Mouse (Mus musculus): ENCODE data around the gene Krt72. TPM values are rescaled to one million over a fixed set of nuclear protein-coding genes. Genes with fewer than 3 reads are reported as not detected.

Krt72 gene
- polyA plus RNA-seq, 2 experiments, result not detected

DNA sequence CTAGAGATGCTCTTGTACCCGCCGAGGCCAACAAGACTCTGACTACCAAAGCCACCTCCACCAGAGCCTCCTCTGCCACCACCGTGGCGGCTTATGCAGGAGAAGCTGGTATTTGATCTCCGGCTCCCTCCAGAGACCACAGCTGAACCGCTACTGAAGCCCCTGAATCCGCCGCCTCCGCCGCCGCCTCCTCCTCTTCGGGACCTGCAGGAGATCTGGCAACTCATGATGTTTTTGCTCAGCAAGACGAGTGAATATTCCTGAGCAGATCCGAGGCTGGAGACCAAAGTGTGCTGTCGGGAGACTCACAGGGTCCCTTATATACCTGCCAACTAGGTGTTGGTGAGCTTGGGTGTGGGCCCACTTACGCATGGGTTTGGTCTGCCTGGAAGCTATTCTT, 31.6 kb upstream of the Krt72 start, which contains the start of gene Krt2:
Gene Krt2 (minus strand): TSS at position 295 of the 400 bp plus-strand sequence.
- TF ChIP-seq EP300 (IDR thresholded peaks at IDR 0.05; ENCODE audit: low read depth) (no peak), CTCF (IDR thresholded peaks at IDR 0.05; ENCODE audit: low read depth) (no peak)
- Histone ChIP-seq H3K4me2 (ENCODE audit: low read depth) (no peak within 1 kb of the TSS), H3K4me1 (replicated peaks; ENCODE audit: control insufficient read depth in 2 of 2, insufficient read depth in 2 of 2, low read length in 1 of 2) (no peaks in the 10 kb centered on the region), H3K4me3 (ENCODE audit: insufficient read depth in 1 of 2, low read depth in 2 of 2, low read length in 2 of 2) (no peak within 1 kb of the TSS), H3K27me3 (ENCODE audit: control insufficient read depth, insufficient read depth, low read length) (no peaks in the 10 kb centered on the region), H3K36me3 (replicated peaks; ENCODE audit: control insufficient read depth, insufficient read depth, low read depth) (no peaks in the 10 kb centered on the region), H3K27ac (no peak within 1 kb of the TSS), H3K9me3 (ENCODE audit: control insufficient read depth, low read length) (no peaks in the 10 kb centered on the region), H3K9ac (replicated peaks) (no peak within 1 kb of the TSS)
- DNase-seq (ENCODE audit: low read depth in 3 of 3, low spot score in 3 of 3) (no peak), ATAC-seq (ENCODE audit: insufficient read depth) (no peak)
- 59% methylated on average over 16 of the region's 16 CpGs for WGBS (ENCODE audit: insufficient replicate concordance)

DNA sequence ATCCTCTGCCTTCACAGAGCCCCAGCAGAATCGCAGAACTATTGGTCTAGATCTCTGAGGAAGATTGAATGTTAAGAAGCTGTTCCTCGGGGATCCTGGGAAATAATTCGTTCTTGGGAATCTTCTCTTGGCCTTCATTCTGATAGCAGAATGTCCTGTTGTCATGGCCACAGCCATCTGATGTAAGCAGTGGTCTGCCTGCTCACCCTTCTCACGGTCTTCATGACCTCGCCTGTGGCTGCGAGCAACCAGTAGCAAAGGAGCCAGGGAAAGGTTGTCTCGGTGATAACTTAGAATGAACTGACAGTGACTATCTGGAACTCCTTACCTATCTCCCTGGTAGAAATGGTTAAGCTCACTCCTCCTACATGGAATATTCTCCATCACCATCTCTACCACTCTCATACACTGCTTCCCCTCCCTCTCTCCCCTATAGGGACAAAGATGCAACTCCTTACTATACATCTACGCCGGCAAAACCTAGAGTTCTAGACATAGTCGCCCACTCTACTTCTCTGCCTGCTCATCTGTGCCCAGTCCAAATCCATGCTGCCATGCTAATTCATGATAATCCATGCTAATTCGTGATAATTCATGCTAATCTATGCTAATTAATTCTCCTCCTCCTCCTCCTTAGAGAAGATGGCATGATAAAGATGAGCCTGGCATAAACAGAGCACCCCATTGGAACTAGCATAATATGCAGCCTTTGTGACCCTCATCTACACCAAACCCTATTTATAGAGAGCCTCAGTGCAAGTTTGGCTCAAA, 17.0 kb upstream of the Krt72 start:
- H3K27ac ChIP-seq, result no peak overlapping the region
- ATAC-seq (ENCODE audit: insufficient read depth) (no peak), DNase-seq (ENCODE audit: low read depth in 3 of 3, low spot score in 3 of 3) (no peak)
- H3K9ac ChIP-seq (replicated peaks), result no peak overlapping the region
- H3K4me2 ChIP-seq (ENCODE audit: low read depth), result no peak overlapping the region
- H3K9me3 ChIP-seq (ENCODE audit: control insufficient read depth, low read length), result no peaks in the 10 kb centered on the region
- TF ChIP-seq CTCF (IDR thresholded peaks at IDR 0.05; ENCODE audit: low read depth), result no peak
- TF ChIP-seq EP300 (IDR thresholded peaks at IDR 0.05; ENCODE audit: low read depth), result no peak
- no peak overlapping the region for H3K4me3 ChIP-seq (ENCODE audit: insufficient read depth in 1 of 2, low read depth in 2 of 2, low read length in 2 of 2)
- H3K4me1 ChIP-seq (replicated peaks; ENCODE audit: control insufficient read depth in 2 of 2, insufficient read depth in 2 of 2, low read length in 1 of 2), result no peaks in the 10 kb centered on the region
- no peaks in the 10 kb centered on the region for H3K36me3 ChIP-seq (replicated peaks; ENCODE audit: control insufficient read depth, insufficient read depth, low read depth)
- no peaks in the 10 kb centered on the region for H3K27me3 ChIP-seq (ENCODE audit: control insufficient read depth, insufficient read depth, low read length)
- 56% methylated on average over 11 of the region's 11 CpGs for WGBS (ENCODE audit: insufficient replicate concordance)

DNA sequence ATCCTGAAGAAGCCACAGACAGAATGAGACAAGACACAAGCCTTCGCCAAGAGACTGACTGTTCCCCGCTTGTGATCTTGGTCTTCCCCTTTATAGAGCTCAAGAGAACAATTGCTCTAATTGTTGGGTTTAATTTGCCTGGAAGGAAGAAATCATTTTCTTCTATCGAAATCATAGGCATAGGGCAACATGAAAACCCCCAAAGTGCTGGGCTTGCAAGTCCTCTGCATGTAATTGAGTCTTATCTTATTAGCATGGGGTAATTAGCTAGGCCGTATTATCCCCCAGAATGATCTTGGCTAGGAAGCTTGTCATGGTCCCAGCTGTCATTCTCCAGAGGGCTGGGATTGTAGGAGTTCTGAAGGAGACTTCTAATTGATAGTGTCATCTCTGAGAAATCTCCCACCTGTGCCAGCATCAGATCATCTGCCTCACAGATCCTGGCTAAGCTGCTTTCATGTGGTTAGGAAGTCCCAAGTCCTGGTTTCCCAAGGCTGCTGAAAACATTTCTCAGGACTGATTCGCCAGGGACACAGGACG, 16.1 kb upstream of the Krt72 start, which contains the start of gene Krt73:
Gene Krt73 (minus strand): TSS at position 51 of the 540 bp plus-strand sequence.
- H3K4me2 ChIP-seq (ENCODE audit: low read depth), result no peak within 1 kb of the TSS
- no peak within 1 kb of the TSS for H3K4me3 ChIP-seq (ENCODE audit: insufficient read depth in 1 of 2, low read depth in 2 of 2, low read length in 2 of 2)
- ATAC-seq (ENCODE audit: insufficient read depth), result no peak
- no peak within 1 kb of the TSS for H3K9ac ChIP-seq (replicated peaks)
- WGBS (ENCODE audit: insufficient replicate concordance), result 56% methylated on average over 6 of the region's 6 CpGs
- TF ChIP-seq EP300 (IDR thresholded peaks at IDR 0.05; ENCODE audit: low read depth) (no peak), CTCF (IDR thresholded peaks at IDR 0.05; ENCODE audit: low read depth) (no peak)
- H3K4me1 ChIP-seq (replicated peaks; ENCODE audit: control insufficient read depth in 2 of 2, insufficient read depth in 2 of 2, low read length in 1 of 2), result no peaks in the 10 kb centered on the region
- H3K36me3 ChIP-seq (replicated peaks; ENCODE audit: control insufficient read depth, insufficient read depth, low read depth), result no peaks in the 10 kb centered on the region
- H3K9me3 ChIP-seq (ENCODE audit: control insufficient read depth, low read length), result no peaks in the 10 kb centered on the region
- DNase-seq (ENCODE audit: low read depth in 3 of 3, low spot score in 3 of 3), result no peak
- no peaks in the 10 kb centered on the region for H3K27me3 ChIP-seq (ENCODE audit: control insufficient read depth, insufficient read depth, low read length)
- no peak within 1 kb of the TSS for H3K27ac ChIP-seq

DNA sequence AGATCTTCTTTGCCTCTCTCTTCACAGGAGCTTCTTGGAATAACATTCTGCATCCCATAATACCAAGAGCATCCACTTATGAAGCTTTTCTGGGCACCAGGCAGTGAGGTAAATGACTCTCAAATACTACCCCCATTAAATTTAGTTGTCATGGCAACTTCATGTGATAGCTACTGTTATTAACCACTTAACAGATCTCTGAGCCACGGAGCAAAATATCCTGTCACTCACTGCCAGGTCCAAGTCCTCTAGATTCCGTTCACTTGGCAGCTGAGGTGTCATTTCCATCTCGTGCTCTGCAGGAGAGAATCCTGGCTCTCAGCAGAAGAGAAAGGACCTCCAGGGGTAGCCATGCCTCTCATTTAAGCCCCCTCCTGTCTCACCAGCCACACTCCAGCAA, 4.6 kb upstream of the Krt72 start:
- 14% methylated on average over 3 of the region's 3 CpGs for WGBS (ENCODE audit: insufficient replicate concordance)
- Histone ChIP-seq H3K27ac (no peak overlapping the region), H3K9me3 (ENCODE audit: control insufficient read depth, low read length) (no peaks in the 10 kb centered on the region), H3K9ac (replicated peaks) (no peak overlapping the region), H3K4me1 (replicated peaks; ENCODE audit: control insufficient read depth in 2 of 2, insufficient read depth in 2 of 2, low read length in 1 of 2) (no peaks in the 10 kb centered on the region), H3K36me3 (replicated peaks; ENCODE audit: control insufficient read depth, insufficient read depth, low read depth) (no peaks in the 10 kb centered on the region), H3K4me2 (ENCODE audit: low read depth) (no peak overlapping the region), H3K4me3 (ENCODE audit: insufficient read depth in 1 of 2, low read depth in 2 of 2, low read length in 2 of 2) (no peak overlapping the region), H3K27me3 (ENCODE audit: control insufficient read depth, insufficient read depth, low read length) (no peaks in the 10 kb centered on the region)
- ATAC-seq (ENCODE audit: insufficient read depth) (no peak), DNase-seq (ENCODE audit: low read depth in 3 of 3, low spot score in 3 of 3) (no peak)
- no peak for TF ChIP-seq EP300 (IDR thresholded peaks at IDR 0.05; ENCODE audit: low read depth)
- TF ChIP-seq CTCF (IDR thresholded peaks at IDR 0.05; ENCODE audit: low read depth), result no peak

DNA sequence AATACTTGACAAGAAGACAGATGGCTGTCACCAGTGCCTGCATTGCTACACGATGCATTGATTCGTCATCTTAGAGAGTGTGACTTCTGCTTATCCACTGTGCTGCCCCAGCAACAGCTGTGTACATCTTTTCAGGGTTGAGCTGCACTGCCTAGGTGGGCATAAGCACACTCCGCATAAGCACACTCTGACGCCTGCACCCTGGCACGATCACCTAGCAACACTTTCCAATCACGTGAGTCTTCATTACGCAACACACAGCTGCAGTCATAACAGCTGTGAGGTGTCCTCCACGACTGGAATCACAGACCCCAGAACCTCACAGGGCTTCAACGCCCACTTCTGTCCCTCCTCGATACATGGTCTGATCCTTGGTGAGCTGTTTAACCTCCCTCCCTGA, 12.8 kb downstream of the Krt72 start:
- H3K4me2 ChIP-seq (ENCODE audit: low read depth), result no peak overlapping the region
- H3K36me3 ChIP-seq (replicated peaks; ENCODE audit: control insufficient read depth, insufficient read depth, low read depth), result no peaks in the 10 kb centered on the region
- no peak for TF ChIP-seq EP300 (IDR thresholded peaks at IDR 0.05; ENCODE audit: low read depth)
- no peak for TF ChIP-seq CTCF (IDR thresholded peaks at IDR 0.05; ENCODE audit: low read depth)
- no peaks in the 10 kb centered on the region for H3K4me1 ChIP-seq (replicated peaks; ENCODE audit: control insufficient read depth in 2 of 2, insufficient read depth in 2 of 2, low read length in 1 of 2)
- no peak overlapping the region for H3K4me3 ChIP-seq (ENCODE audit: insufficient read depth in 1 of 2, low read depth in 2 of 2, low read length in 2 of 2)
- DNase-seq (ENCODE audit: low read depth in 3 of 3, low spot score in 3 of 3), result no peak
- H3K27ac ChIP-seq, result no peak overlapping the region
- no peaks in the 10 kb centered on the region for H3K27me3 ChIP-seq (ENCODE audit: control insufficient read depth, insufficient read depth, low read length)
- H3K9me3 ChIP-seq (ENCODE audit: control insufficient read depth, low read length), result no peaks in the 10 kb centered on the region
- WGBS (ENCODE audit: insufficient replicate concordance), result 59% methylated on average over 10 of the region's 10 CpGs
- no peak overlapping the region for H3K9ac ChIP-seq (replicated peaks)
- no peak for ATAC-seq (ENCODE audit: insufficient read depth)
